Mouse (Mus musculus) small intestine, adult 2 months (tissue): ENCODE data around the gene Ntrk3.

ENCODE experiments used
- CTCF ChIP-seq: fragments of 200-500 bp; IDR thresholded peaks from 2 replicates; pipeline ENCODE4 v1.5.1; 2012; ENCODE audit warnings: low read depth, mild to moderate bottlenecking, control low read depth, inconsistent platforms, low read length, moderate library complexity, mixed read lengths; ENCODE audit not compliant: insufficient replicate concordance, insufficient read length; ENCODE audit errors: extremely low read depth
- POLR2A ChIP-seq: fragments of 200-500 bp; IDR thresholded peaks from 2 replicates; pipeline ENCODE4 v1.6.1; 2012; ENCODE audit warnings: low read depth, mild to moderate bottlenecking, control low read depth, inconsistent platforms, low read length, moderate library complexity

DNA sequence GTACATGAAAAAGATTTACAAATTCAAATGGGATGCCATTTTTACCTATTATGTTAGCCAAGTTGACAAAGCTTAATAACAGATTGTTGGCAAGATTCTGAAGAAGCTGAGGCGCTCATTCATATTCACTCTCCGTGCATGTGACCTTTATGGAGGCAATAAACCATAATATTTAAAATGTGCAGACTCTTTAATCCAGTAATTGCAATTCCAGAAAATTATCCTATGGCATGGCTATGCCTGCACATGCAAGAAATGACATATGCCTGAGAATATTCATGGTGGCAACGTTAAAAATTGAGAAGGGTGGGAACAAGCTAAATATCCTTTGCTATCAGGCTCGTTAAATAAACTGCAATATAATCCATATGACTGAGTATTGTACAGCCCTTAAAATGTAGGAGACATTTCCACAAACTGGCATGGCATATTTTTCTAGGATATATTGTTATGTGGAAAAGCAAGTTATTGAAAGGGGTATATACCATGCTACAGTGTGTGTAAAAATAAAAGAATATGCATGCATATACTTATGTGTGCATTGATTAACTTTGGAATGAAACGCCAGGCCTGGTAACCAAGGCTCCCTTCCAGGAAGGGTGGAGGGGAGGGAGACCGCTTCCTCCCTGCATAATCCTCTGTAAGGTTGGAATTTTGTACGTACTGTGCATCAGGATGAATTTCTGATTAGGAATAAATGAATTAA lies 16.1 kb upstream of the Ntrk3 start:
- no peak for TF ChIP-seq CTCF
- no peak for TF ChIP-seq POLR2A
